Mouse (Mus musculus): Measurements from ENCODE around the gene Gm48552. TPM values are rescaled to one million over a fixed set of nuclear protein-coding genes. Genes with fewer than 3 reads are reported as not detected.

Gm48552 gene
- polyA plus RNA-seq, 1 experiment from 2014 or later, result 2.7 TPM

DNA sequence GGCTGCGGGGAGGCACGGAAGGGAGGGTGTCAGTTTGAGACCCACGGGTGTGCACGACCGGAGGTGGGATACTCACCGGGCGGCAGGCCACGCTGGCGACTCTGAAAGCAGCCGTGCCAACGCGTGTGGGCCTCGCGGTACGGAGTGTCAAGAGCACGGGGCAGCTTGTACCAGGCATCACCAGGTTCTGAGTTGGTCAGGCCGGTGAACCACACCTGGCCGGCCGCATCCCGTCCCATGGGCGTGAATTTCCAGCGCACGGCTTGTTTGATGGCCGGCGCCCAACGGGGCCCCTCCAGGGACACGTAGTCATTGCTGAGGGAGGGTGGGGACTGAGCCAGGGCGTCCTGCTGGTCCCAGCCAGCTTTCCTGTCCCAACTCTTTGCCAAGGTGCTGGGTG lies 24.1 kb upstream of the Gm48552 start:
- H3K36me3 ChIP-seq, result peaks cover 32% of the 10 kb centered on the region
- 13% methylated on average over 26 of the region's 28 CpGs for WGBS
- no peak overlapping the region for H3K27ac ChIP-seq (replicated peaks)

DNA sequence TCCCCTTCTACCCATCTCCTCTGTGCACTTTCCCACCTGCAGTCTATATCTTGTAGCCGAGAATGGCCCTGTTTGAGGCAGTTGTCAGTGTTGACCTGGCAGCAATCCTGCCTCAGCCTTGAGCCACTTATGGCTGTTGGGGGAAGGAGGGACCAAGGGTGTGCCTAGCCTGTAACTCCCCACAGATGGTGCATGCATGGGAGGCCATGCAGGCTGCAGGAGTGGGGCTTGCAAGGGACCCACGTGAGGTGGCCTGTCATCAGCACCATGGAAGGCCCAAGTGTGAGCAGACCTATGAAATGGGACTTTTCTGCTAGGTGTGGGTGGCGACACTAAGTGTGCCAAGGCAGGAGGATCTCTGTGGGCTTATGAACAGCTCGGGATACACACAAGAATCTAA lies 23.7 kb upstream of the Gm48552 start:
- Histone ChIP-seq H3K27ac (replicated peaks) (no peak overlapping the region), H3K27me3 (peaks cover 18% of the 10 kb centered on the region), H3K36me3 (peaks cover 36% of the 10 kb centered on the region), H3K4me1 (replicated peaks) (peaks cover 25% of the 10 kb centered on the region), H3K4me2 (no peak overlapping the region), H3K9me3 (no peaks in the 10 kb centered on the region), H3K4me3 (no peak overlapping the region), H3K9ac (no peak overlapping the region)
- WGBS, result 44% methylated on average over 4 of the region's 4 CpGs
- ATAC-seq (ENCODE audit: low FRiP score, low read depth), result 0 out of 2 replicates have a peak, but pooled peaks have one; percentile 5

More for the DNA sequence above, 24.1 kb upstream of the Gm48552 start:
- H3K4me2 ChIP-seq, result peak overlapping the region; percentile 50
- ATAC-seq (ENCODE audit: low FRiP score, low read depth), result 0 out of 2 replicates have a peak, but pooled peaks have one; percentile 8
- H3K27me3 ChIP-seq, result peaks cover 18% of the 10 kb centered on the region
- H3K4me1 ChIP-seq (replicated peaks), result peaks cover 29% of the 10 kb centered on the region
- H3K9me3 ChIP-seq, result no peaks in the 10 kb centered on the region
- peak overlapping the region; percentile 21; the same call in 1 of the 2 replicates for H3K4me3 ChIP-seq
- no peak overlapping the region for H3K9ac ChIP-seq

DNA sequence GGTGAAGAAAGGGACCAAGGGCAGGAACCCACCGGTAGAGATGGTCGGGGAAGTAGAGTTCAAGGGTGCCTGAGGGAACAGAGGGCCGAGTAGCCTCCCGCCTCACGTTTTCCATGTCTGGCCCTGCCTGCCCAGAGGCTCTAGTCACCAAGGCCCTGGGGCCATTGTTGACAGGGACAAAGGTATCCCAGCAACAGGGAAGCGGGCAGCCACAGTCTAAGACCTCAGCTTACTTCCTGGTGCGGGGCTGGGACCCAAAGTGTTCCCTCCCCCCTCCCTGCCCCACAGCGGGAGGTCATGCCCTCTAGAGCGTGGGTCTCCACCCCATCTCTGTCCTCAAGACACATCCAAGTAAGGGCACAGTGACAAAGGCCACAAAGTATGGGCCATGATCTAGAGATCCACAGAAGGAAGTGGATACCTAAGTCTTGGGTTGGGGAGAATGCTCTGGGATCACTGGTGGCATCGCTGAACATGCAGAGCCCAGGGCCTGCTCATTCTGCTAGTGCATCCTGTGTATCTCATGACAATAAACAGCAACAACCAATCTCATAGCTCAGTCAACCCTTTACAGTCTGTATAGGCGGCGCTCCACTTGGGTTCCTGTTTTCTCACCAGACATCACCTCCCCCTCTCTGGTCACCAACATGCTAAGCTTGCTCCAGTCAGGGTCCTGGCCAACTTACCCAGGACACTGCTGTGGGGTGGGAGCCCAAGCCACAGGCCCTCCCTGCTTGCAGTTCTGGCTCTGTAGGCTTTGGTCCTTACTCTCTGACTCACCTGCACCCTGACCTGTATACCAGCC lies 22.9 kb upstream of the Gm48552 start, which contains the start of gene 4930404N11Rik:
Gene 4930404N11Rik, minus strand, starts transcription at position 145 of the 805 bp plus-strand sequence.
- peaks cover 25% of the 10 kb centered on the region for H3K4me1 ChIP-seq (replicated peaks)
- no peak within 1 kb of the TSS for H3K27ac ChIP-seq (replicated peaks)
- H3K27me3 ChIP-seq, result peaks cover 18% of the 10 kb centered on the region
- 16% methylated on average over 12 of the region's 12 CpGs for WGBS
- ATAC-seq (ENCODE audit: low FRiP score, low read depth), result no peak
- no peaks in the 10 kb centered on the region for H3K9me3 ChIP-seq
- H3K4me2 ChIP-seq, result peak within 1 kb of the TSS; percentile 50
- peaks cover 44% of the 10 kb centered on the region for H3K36me3 ChIP-seq
- H3K9ac ChIP-seq, result no peak within 1 kb of the TSS
- H3K4me3 ChIP-seq, result peak within 1 kb of the TSS; percentile 21; the same call in 1 of the 2 replicates

DNA sequence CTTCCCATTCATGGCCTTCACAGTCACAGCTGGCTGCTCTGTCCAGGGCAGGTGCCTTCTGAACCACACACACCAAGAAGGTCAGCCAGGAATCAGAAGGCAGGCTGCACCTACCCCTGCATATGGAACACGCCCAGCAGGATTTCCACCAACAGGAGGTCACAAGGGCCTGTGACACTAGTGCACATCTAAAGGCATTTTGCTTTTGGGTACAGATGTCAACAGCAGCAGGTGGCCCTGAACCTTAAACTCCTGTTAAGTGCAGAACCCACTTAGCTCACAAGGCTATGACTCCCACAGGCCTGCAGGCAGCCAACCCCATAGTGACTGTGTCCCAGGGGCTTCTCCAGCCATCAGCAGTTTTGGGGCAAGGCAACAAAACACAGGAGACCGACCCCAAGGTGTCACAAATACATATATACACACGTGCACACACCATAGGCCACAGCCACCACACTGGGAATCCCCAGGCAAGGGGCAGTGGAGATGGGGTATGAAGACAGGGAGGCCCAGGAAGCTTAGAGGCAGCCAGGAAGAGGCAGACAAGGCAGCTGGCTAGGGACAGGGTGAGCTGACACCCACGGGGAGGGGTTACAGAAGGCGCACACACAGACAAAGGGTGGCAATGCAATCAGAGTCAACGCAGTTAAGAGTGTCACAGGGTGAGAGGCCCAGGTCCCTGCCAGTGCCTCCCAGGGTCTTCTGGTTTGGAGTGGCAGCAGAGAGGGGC lies 22.2 kb upstream of the Gm48552 start:
- Histone ChIP-seq H3K4me1 (replicated peaks) (peaks cover 25% of the 10 kb centered on the region), H3K9ac (no peak overlapping the region), H3K27ac (replicated peaks) (no peak overlapping the region), H3K9me3 (no peaks in the 10 kb centered on the region), H3K4me2 (no peak overlapping the region), H3K36me3 (peaks cover 49% of the 10 kb centered on the region), H3K4me3 (no peak overlapping the region), H3K27me3 (peaks cover 18% of the 10 kb centered on the region)
- no peak for ATAC-seq (ENCODE audit: low FRiP score, low read depth)
- 78% methylated on average over 6 of the region's 6 CpGs for WGBS

DNA sequence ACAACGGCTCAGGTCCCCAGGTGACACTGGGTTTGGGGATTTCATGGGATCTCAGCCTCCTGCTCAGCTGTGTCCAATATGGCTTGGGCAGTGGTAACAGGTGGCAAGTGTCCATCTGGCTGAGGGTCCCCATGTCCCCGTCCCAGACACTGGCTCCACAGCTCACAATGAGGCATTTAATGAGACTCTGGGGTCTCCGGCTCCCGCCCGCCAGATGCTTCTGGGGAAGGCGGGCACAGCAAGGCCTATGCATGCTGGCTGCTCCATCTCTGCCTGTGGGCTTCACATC lies 21.7 kb upstream of the Gm48552 start:
- peaks cover 49% of the 10 kb centered on the region for H3K36me3 ChIP-seq
- H3K4me1 ChIP-seq (replicated peaks), result peaks cover 25% of the 10 kb centered on the region
- no peak overlapping the region for H3K4me3 ChIP-seq
- no peak overlapping the region for H3K27ac ChIP-seq (replicated peaks)
- H3K27me3 ChIP-seq, result peaks cover 18% of the 10 kb centered on the region
- WGBS, result 60% methylated on average over 6 of the region's 6 CpGs
- no peak overlapping the region for H3K4me2 ChIP-seq
- no peaks in the 10 kb centered on the region for H3K9me3 ChIP-seq
- ATAC-seq (ENCODE audit: low FRiP score, low read depth), result no peak
- no peak overlapping the region for H3K9ac ChIP-seq

DNA sequence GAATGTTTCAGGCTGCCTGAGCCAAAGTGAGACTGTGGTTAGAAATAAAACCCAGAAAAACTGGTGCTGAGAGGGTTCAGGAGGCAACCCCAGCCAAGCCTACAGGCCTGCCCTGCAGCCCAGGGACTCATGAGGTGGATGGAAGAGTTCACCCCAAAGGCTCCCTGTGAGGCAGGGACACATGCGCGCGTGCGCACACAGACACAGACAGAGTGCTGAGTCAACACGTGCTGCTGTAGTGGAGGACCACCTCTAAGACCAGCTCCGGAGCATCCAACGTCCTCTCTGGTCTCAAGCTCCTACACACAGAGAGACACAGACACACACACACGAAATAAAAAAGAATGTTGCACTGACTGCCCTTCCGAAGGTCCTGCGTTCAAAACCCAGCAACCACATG lies 13.5 kb upstream of the Gm48552 start:
- H3K27me3 ChIP-seq, result no peaks in the 10 kb centered on the region
- H3K27ac ChIP-seq (replicated peaks), result no peak overlapping the region
- no peak overlapping the region for H3K9ac ChIP-seq
- ATAC-seq (ENCODE audit: low FRiP score, low read depth), result no peak
- peaks cover 30% of the 10 kb centered on the region for H3K4me1 ChIP-seq (replicated peaks)
- peaks cover 23% of the 10 kb centered on the region for H3K36me3 ChIP-seq
- H3K4me3 ChIP-seq, result no peak overlapping the region
- H3K9me3 ChIP-seq, result no peaks in the 10 kb centered on the region
- H3K4me2 ChIP-seq, result no peak overlapping the region
- WGBS, result 92% methylated on average over 10 of the region's 10 CpGs

DNA sequence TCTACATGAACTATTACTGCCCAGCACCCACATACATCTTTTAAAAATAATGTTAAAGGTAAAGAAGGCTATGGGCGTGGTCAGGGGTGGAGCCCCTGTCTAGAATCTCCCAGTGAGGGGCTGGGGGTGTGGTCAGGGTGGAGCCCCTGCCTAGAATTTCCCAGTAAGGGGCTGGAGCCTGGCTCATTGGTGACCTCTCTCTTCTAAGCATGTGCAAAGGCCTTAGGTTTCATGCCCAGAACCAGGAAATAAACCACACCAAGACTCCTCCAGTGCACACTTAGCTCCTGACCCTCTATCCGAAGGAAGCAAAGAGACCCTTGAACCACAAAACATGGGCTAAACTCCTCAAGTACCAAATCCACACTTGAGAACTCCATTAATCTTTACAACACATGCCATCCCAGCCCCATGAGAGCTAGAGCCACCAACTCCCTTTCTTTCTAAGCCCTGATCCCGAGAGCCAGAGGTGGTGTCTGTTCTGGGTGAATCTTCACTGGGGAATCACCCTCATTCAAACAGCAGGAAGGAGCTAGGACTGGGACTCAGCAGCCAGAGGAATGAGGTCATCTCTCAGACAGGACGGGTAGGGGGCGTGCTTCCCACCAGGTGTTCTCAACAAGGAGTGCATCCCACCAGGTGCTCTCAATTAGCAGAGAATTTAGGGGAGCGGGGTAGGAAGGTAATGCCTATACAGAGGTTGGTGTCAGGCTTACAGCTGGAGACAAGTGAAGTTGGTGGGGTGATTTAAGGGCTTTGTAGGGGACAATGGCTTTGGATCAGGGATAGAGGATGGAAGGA lies 12.0 kb upstream of the Gm48552 start:
- Histone ChIP-seq H3K4me3 (peak overlapping the region; percentile 70), H3K9me3 (no peaks in the 10 kb centered on the region), H3K27ac (replicated peaks) (no peak overlapping the region), H3K4me2 (peak overlapping the region; percentile 76), H3K9ac (peak overlapping the region; percentile 79), H3K27me3 (no peaks in the 10 kb centered on the region), H3K36me3 (peaks cover 13% of the 10 kb centered on the region), H3K4me1 (replicated peaks) (peaks cover 30% of the 10 kb centered on the region)
- WGBS, result 42% methylated on average over 6 of the region's 6 CpGs
- no peak for ATAC-seq (ENCODE audit: low FRiP score, low read depth)

DNA sequence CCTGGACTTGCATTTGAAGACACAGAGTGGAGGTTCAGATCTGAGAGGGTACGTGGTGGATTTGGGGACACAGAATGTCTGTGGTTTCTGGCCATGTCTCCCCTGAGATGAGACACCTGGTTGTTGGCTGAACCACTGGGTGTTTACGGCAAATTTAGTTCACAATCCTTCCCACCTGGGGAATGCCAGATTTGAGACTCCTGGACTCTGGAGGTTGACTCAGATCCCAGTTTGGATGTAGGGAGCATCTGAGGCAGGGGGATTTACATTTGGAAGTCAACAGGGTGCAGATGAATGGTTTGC lies 11.5 kb upstream of the Gm48552 start:
- no peak for ATAC-seq (ENCODE audit: low FRiP score, low read depth)
- Histone ChIP-seq H3K36me3 (peaks cover 13% of the 10 kb centered on the region), H3K4me3 (peak overlapping the region; percentile 70), H3K4me1 (replicated peaks) (peaks cover 30% of the 10 kb centered on the region), H3K9me3 (no peaks in the 10 kb centered on the region), H3K9ac (peak overlapping the region; percentile 79), H3K27ac (replicated peaks) (0 out of 2 replicates have a peak overlapping the region, but pooled peaks have one; percentile 85), H3K4me2 (peak overlapping the region; percentile 76), H3K27me3 (no peaks in the 10 kb centered on the region)
- 66% methylated on average over 2 of the region's 2 CpGs for WGBS

DNA sequence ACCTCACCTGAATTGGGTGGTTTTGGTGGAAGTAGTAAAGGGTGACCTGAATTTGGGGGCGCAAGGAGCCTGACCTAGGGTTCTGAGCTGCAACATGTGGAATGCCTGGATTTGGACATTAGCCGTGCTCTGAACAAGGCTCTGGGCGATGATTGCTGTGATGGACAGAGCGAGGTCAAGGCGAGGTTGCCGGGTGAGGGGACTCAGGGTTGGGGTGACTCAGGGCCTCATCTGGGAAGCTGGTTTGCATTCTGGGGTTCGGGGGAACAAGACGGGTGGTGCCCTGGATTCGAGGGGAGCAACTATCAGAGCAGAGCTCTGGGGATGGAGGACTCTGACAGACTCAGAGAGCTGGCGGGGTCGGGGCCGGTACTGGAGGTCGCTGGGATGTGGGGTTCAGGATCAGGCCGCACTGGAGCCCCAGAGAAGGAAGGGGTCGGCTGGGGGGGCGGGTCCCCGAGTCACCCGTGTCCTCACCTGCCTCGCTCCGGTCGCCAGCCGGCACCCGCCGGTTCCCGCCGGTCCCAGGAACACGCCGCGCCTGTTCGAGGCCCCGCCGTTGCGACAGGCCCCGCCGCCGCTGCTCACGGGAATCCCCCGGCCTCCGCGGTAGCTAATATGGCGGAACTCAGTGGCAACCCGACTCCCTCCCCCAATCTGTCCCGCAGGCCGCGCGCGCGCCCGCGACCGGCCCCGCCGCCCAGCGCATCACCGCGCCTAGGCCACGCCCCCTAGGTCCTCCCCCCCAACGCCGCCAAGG lies 10.8 kb upstream of the Gm48552 start, which contains the start of gene Fzr1:
Gene Fzr1, minus strand, starts transcription at position 724 of the 760 bp plus-strand sequence.
- WGBS, result under 1% methylated on average over 56 of the region's 59 CpGs

DNA sequence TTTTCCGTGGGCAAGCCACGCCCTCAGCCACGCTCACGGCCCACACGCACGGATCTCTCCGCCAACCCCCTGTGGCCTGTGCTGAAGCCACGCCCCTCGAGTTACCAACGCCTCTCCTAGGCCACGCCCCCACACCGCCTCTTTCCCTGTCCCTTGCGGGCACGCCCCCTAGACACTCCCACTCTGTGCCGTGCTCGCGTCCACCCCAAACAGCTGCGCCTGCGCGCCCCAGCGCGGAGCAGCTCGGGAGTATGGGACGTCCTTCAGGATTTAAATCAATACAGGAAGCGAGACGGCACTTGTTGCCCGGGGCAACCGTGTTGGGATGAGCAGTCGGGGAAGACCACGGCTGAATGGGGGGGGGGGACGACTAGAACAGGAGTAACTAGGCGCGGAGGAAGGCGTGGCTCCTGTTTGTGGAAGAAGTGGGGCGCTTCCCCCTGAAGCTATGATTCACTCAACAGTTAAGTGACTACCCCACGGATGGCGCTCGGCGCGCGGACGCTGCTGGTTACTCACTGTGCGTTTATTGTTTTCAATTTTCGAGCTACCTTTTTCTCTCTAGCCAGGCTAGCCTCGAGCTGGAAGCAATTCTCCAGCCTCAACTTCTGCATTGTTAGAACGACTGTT lies 10.1 kb upstream of the Gm48552 start:
- peak overlapping the region; percentile 58 for H3K4me2 ChIP-seq
- peak overlapping the region; percentile 70 for H3K4me3 ChIP-seq

More for the DNA sequence above, 10.8 kb upstream of the Gm48552 start, which contains the start of gene Fzr1:
- H3K4me2 ChIP-seq, result peak within 1 kb of the TSS; percentile 76
- peak within 1 kb of the TSS; percentile 85 for H3K27ac ChIP-seq (replicated peaks)
- H3K9me3 ChIP-seq, result no peaks in the 10 kb centered on the region
- H3K36me3 ChIP-seq, result peaks cover 13% of the 10 kb centered on the region
- H3K27me3 ChIP-seq, result no peaks in the 10 kb centered on the region
- peaks cover 28% of the 10 kb centered on the region for H3K4me1 ChIP-seq (replicated peaks)
- H3K9ac ChIP-seq, result peak within 1 kb of the TSS; percentile 79
- peak; percentile 21; the same call in 1 of the 2 replicates for ATAC-seq (ENCODE audit: low FRiP score, low read depth)
- peak within 1 kb of the TSS; percentile 70 for H3K4me3 ChIP-seq

DNA sequence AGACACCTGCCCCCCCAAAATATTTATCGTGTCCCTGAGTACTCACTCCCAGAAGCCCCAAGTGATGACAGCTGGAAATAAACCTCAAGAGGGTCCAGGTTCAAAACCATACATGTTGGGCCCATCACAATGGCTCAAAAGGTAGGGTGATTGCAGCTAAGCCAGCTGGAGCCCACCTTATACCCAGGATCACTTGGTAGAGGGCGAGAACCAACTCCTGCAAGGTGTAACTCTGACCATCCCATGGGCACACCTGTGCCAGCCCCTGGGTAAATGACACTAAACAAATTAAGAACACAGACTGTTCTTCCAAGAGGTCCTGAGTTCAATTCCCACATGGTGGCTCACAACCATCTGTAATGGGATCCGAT lies 9.6 kb upstream of the Gm48552 start:
- ATAC-seq (ENCODE audit: low FRiP score, low read depth), result no peak

More for the DNA sequence above, 10.1 kb upstream of the Gm48552 start:
- peaks cover 26% of the 10 kb centered on the region for H3K4me1 ChIP-seq (replicated peaks)
- no peaks in the 10 kb centered on the region for H3K9me3 ChIP-seq
- peak overlapping the region; percentile 37 for H3K9ac ChIP-seq
- no peaks in the 10 kb centered on the region for H3K27me3 ChIP-seq
- WGBS, result under 1% methylated on average over 42 of the region's 46 CpGs
- H3K36me3 ChIP-seq, result peaks cover 8% of the 10 kb centered on the region; the same call in 1 of the 2 replicates
- ATAC-seq (ENCODE audit: low FRiP score, low read depth), result peak; percentile 97
- peak overlapping the region; percentile 85 for H3K27ac ChIP-seq (replicated peaks)

More for the DNA sequence above, 9.6 kb upstream of the Gm48552 start:
- H3K9me3 ChIP-seq, result no peaks in the 10 kb centered on the region
- no peaks in the 10 kb centered on the region for H3K27me3 ChIP-seq
- WGBS, result 61% methylated on average over 3 of the region's 3 CpGs
- H3K4me1 ChIP-seq (replicated peaks), result peaks cover 26% of the 10 kb centered on the region
- 0 out of 2 replicates have a peak, but pooled peaks cover 3% of the 10 kb centered on the region for H3K36me3 ChIP-seq
- peak overlapping the region; percentile 71 for H3K27ac ChIP-seq (replicated peaks)
- peak overlapping the region; percentile 58 for H3K4me2 ChIP-seq
- peak overlapping the region; percentile 37 for H3K9ac ChIP-seq
- peak overlapping the region; percentile 70 for H3K4me3 ChIP-seq

All from hindbrain, embryonic 15.5 days (tissue).